Mouse (Mus musculus) limb, embryonic 14.5 days (tissue): ENCODE data around the gene Rabggta. TPM values are rescaled to one million over a fixed set of nuclear protein-coding genes. Genes with fewer than 3 reads are reported as not detected.

Experiments
- ATAC-seq: fragments of 200-750 bp; cut with Nextera tagmentation; 2 replicates; pipeline ENCODE4 v1.8.0; 2017; ENCODE audit warnings: low read depth, moderate number of reproducible peaks, moderate TSS enrichment; ENCODE audit not compliant: low FRiP score
- DNase-seq: peaks from one replicate; pipeline ENCODE4 v3.0.0-alpha.2; 2015; ENCODE audit warnings: low spot score
- H3K27ac ChIP-seq: fragments of 300-500 bp; sonication (generic); replicated peaks from 2 replicates; pipeline ENCODE4 v1.5.1; 2014; ENCODE audit warnings: low read depth, mild to moderate bottlenecking, low read length, moderate library complexity, mixed read lengths
- H3K27me3 ChIP-seq: fragments of 300-500 bp; sonication (generic); 2 replicates; pipeline ENCODE4 v1.6.1; 2014; ENCODE audit warnings: low read length, mixed read lengths; ENCODE audit not compliant: control insufficient read depth, insufficient read depth
- H3K36me3 ChIP-seq: fragments of 300-500 bp; sonication (generic); 2 replicates; pipeline ENCODE4 v1.6.1; 2014; ENCODE audit warnings: mild to moderate bottlenecking, low read length, moderate library complexity, mixed read lengths; ENCODE audit not compliant: control insufficient read depth, insufficient read depth
- H3K4me1 ChIP-seq: fragments of 300-500 bp; sonication (generic); 2 replicates; pipeline ENCODE4 v1.6.1; 2014; ENCODE audit warnings: antibody characterized with exemption, low read length, mixed read lengths; ENCODE audit not compliant: control insufficient read depth, insufficient read depth
- H3K4me2 ChIP-seq: fragments of 300-500 bp; sonication (generic); replicated peaks from 2 replicates; pipeline ENCODE4 v1.6.1; 2014; ENCODE audit warnings: low read depth, mild to moderate bottlenecking, low read length, moderate library complexity; ENCODE audit not compliant: severe bottlenecking
- H3K4me3 ChIP-seq: fragments of 300-500 bp; sonication (generic); replicated peaks from 2 replicates; pipeline ENCODE4 v1.5.1; 2014; ENCODE audit warnings: low read length
- H3K9ac ChIP-seq: fragments of 300-500 bp; sonication (generic); 2 replicates; pipeline ENCODE4 v1.6.1; 2014; ENCODE audit warnings: mild to moderate bottlenecking, low read depth, low read length, moderate library complexity; ENCODE audit not compliant: severe bottlenecking
- H3K9me3 ChIP-seq: fragments of 300-500 bp; sonication (generic); 2 replicates; pipeline ENCODE4 v1.6.1; 2016; ENCODE audit warnings: low read length; ENCODE audit not compliant: control insufficient read depth
- POLR2A ChIP-seq: fragments of 200-500 bp; IDR thresholded peaks from 2 replicates; pipeline ENCODE4 v1.8.0; 2012; ENCODE audit warnings: inconsistent platforms, mild to moderate bottlenecking, moderate library complexity, borderline replicate concordance; ENCODE audit not compliant: insufficient read depth, insufficient read length; ENCODE audit errors: extremely low read depth
- WGBS: fragments of 180-500 bp; shearing (Covaris S2); extraction: QIAGEN DNeasy Blood & Tissue Kit; methylation state at CpG from one replicate; pipeline ENCODE4 v1.1.7; 2014; 5-methylcytosine and 5-hydroxymethylcytosine counted together
- polyA plus RNA-seq, 2 experiments: library from polyadenylated mRNA; depleted of rRNA in 1 of 2; stranded (reverse) in 1 of 2; unstranded in 1 of 2; fragments of >200 nt; fragmentation: Nextera tagmentation in 1 of 2; extraction: Ambion mirVana in 1 of 2; gene quantifications; 2 replicates each; pipeline versions ENCODE4 v1.2.1 to v1.2.3; 2012 to 2014

The Rabggta gene
- polyA plus RNA-seq, 2 experiments = 20.4 to 41.7 TPM

- peaks cover 6% of the 10 kb centered on the region; the same call in 1 of the 2 replicates for H3K4me1 ChIP-seq
- DNase-seq (no peak), ATAC-seq (no peak)
- H3K4me2 ChIP-seq = no peak overlapping the region
- H3K27ac ChIP-seq = no peak overlapping the region
- peaks cover 7% of the 10 kb centered on the region for H3K36me3 ChIP-seq
- 72% methylated on average over 7 of the region's 7 CpGs for WGBS
- H3K27me3 ChIP-seq = peaks cover 6% of the 10 kb centered on the region
- H3K4me3 ChIP-seq = no peak overlapping the region
- H3K9ac ChIP-seq = no peak overlapping the region
- no peaks in the 10 kb centered on the region for H3K9me3 ChIP-seq
- TF ChIP-seq POLR2A = no peak
These were observed 10.3 kb downstream of the Rabggta start for GRCm38 (mm10) chr14:55711786-55712185.

GRCm38 (mm10) chr14:55709509-55709908 lies 12.6 kb downstream of the Rabggta start:
- ATAC-seq = no peak
- Histone ChIP-seq H3K4me3 (no peak overlapping the region), H3K27me3 (peaks cover 6% of the 10 kb centered on the region), H3K9me3 (no peaks in the 10 kb centered on the region), H3K27ac (no peak overlapping the region), H3K4me1 (peaks cover 6% of the 10 kb centered on the region; the same call in 1 of the 2 replicates), H3K4me2 (no peak overlapping the region), H3K36me3 (no peaks in the 10 kb centered on the region), H3K9ac (no peak overlapping the region)
- 76% methylated on average over 4 of the region's 4 CpGs for WGBS
- TF ChIP-seq POLR2A = no peak
- no peak for DNase-seq

- Histone ChIP-seq H3K36me3 (no peaks in the 10 kb centered on the region), H3K4me2 (no peak overlapping the region), H3K27me3 (no peaks in the 10 kb centered on the region; the same call in 1 of the 2 replicates), H3K4me3 (no peak overlapping the region), H3K27ac (no peak overlapping the region), H3K4me1 (no peaks in the 10 kb centered on the region), H3K9ac (no peak overlapping the region), H3K9me3 (no peaks in the 10 kb centered on the region)
- 81% methylated on average over 5 of the region's 5 CpGs for WGBS
- ATAC-seq (no peak), DNase-seq (no peak)
- no peak for TF ChIP-seq POLR2A
These were observed 14.7 kb downstream of the Rabggta start for GRCm38 (mm10) chr14:55707397-55707796.

- no peaks in the 10 kb centered on the region for H3K36me3 ChIP-seq
- H3K27me3 ChIP-seq = no peaks in the 10 kb centered on the region
- no peak overlapping the region for H3K4me2 ChIP-seq
- no peak for TF ChIP-seq POLR2A
- 91% methylated on average over 8 of the region's 8 CpGs for WGBS
- H3K4me3 ChIP-seq = no peak overlapping the region
- H3K4me1 ChIP-seq = no peaks in the 10 kb centered on the region
- no peak overlapping the region for H3K27ac ChIP-seq
- DNase-seq = no peak
- H3K9ac ChIP-seq = no peak overlapping the region
- ATAC-seq = no peak
- no peaks in the 10 kb centered on the region for H3K9me3 ChIP-seq
These were observed 15.9 kb downstream of the Rabggta start for GRCm38 (mm10) chr14:55706051-55706600.

- H3K9ac ChIP-seq = no peak overlapping the region
- H3K9me3 ChIP-seq = no peaks in the 10 kb centered on the region
- no peaks in the 10 kb centered on the region for H3K4me1 ChIP-seq
- H3K36me3 ChIP-seq = no peaks in the 10 kb centered on the region
- 37% methylated on average over 6 of the region's 6 CpGs for WGBS
- no peak overlapping the region for H3K4me2 ChIP-seq
- TF ChIP-seq POLR2A = no peak
- H3K27ac ChIP-seq = no peak overlapping the region
- H3K4me3 ChIP-seq = no peak overlapping the region
- DNase-seq = no peak
- ATAC-seq = no peak
- H3K27me3 ChIP-seq = no peaks in the 10 kb centered on the region
These were observed 19.3 kb downstream of the Rabggta start for GRCm38 (mm10) chr14:55702761-55703160.
